Mouse (Mus musculus) mammary gland, adult 2 months (tissue): Measurements from ENCODE around the gene Wnt4. TPM values are rescaled to one million over a fixed set of nuclear protein-coding genes. Genes with fewer than 3 reads are reported as not detected.

Experiments
- polyA plus RNA-seq: library from polyadenylated mRNA; depleted of rRNA; stranded (reverse); fragments of >200 nt; gene quantifications from 2 replicates; pipeline ENCODE4 v1.2.3, GENCODE M21; 2012; ENCODE audit warnings: low replicate concordance; rRNA removed

Gene Wnt4
- 8.5 and 8.8 TPM in 2 replicates for polyA plus RNA-seq

DNA sequence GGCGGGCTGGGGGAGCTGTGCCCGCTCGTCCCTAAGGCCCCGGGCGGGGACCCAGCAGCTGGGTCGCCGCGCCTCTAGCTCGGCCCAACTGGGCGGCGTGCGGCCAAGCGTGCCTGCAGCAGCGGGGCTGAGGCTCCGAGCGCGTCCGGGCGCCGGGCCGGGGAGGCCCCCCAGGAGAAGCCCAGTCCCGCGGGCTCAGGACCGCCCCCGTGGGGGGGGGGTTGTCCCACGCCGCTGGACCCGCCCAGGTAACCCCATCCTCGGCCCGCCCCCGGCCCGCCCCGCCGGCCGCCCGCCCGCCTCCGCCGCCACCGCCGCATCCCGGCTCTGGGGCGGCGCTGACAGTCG is at the start of gene Wnt4:
Gene Wnt4 (plus strand): TSS at position 324 of the 348 bp plus-strand sequence.

Other genes with a start within 250 kb of the Wnt4 start
- 10.8 and 11.1 TPM in 2 replicates for gene Zbtb40, start 228.7 kb upstream of the Wnt4 start, polyA plus RNA-seq
- 61.1 and 156 TPM in 2 replicates for gene Cdc42, start 80.2 kb downstream of the Wnt4 start, polyA plus RNA-seq
- not detected in 2 replicates for gene Cela3a, start 132.3 kb downstream of the Wnt4 start, polyA plus RNA-seq
- 0.60 TPM in 1 of 2 replicates, not detected in the other for gene Cela3b, start 153.1 kb downstream of the Wnt4 start, polyA plus RNA-seq
- 0.11 TPM in 1 of 2 replicates, not detected in the other for gene 1700013G24Rik, start 175.8 kb downstream of the Wnt4 start, polyA plus RNA-seq
- 59.4 and 169 TPM in 2 replicates for gene Hspg2, start 191.3 kb downstream of the Wnt4 start, polyA plus RNA-seq